Mouse (Mus musculus): ENCODE results near the gene Col1a1. TPM values are rescaled to one million over a fixed set of nuclear protein-coding genes. Genes with fewer than 3 reads are reported as not detected.

Gene Col1a1
- polyA plus RNA-seq, 1 experiment: 115 TPM

DNA sequence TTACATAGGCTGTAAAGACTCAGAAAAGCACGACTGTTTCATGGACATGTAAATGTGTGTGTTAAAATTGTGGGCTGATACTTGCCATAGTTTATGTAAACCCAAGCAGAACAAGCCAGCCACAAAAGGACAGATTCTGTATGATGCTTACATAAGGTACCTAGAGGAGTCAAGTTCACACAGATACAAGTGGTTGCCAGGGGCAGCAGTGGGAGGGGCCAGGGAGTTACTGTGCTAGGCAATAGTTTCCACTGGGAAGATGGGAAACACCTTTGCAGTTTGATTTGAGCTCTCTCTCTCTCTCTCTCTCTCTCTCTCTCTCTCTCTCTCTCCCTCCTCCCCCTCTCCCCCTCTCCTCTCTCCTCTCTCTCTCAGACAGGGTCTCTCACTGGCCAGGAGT is 49.1 kb downstream of the Col1a1 start:
- WGBS: 57% methylated on average over 1 of the region's 1 CpGs
- no peak for TF ChIP-seq POLR2A (IDR thresholded peaks at IDR 0.05; ENCODE audit: borderline replicate concordance, extremely low read depth, low read depth, low read length)
- TF ChIP-seq CTCF (IDR thresholded peaks at IDR 0.05; ENCODE audit: insufficient read depth, low read length): no peak
- no peak overlapping the region for H3K4me3 ChIP-seq (replicated peaks; ENCODE audit: extremely low read depth, low read depth, low read length)

DNA sequence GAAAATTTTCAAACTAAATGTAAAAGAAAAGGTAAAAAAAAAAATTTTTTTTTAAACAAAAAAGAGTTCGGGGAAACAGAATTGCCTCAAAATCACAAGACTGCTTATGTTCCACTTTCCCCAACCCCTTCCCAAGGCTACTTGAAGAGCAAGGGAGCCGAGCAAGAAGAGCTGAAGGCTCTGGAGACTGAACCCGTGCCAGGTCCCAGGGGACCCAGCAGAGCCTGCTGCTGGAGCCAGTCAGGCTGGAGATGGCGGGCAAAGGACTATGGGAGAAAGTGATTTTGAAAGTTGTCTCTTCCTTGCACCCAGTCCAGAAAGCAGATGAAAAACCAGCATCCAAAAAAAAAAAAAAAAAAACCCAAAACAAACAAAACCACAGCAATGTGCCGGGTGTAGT is 49.8 kb downstream of the Col1a1 start:
- Histone ChIP-seq H3K4me1 (ENCODE audit: control insufficient read depth, insufficient read depth, low read length) (peaks cover 5% of the 10 kb centered on the region), H3K4me3 (replicated peaks; ENCODE audit: extremely low read depth, low read depth, low read length) (no peak overlapping the region)
- WGBS: 63% methylated on average over 5 of the region's 5 CpGs
- TF ChIP-seq POLR2A (IDR thresholded peaks at IDR 0.05; ENCODE audit: borderline replicate concordance, extremely low read depth, low read depth, low read length) (no peak), CTCF (IDR thresholded peaks at IDR 0.05; ENCODE audit: insufficient read depth, low read length) (no peak)
- DNase-seq: no peak

More for the DNA sequence above, 49.1 kb downstream of the Col1a1 start:
- peaks cover 4% of the 10 kb centered on the region for H3K4me1 ChIP-seq (ENCODE audit: control insufficient read depth, insufficient read depth, low read length)
- no peak for DNase-seq

DNA sequence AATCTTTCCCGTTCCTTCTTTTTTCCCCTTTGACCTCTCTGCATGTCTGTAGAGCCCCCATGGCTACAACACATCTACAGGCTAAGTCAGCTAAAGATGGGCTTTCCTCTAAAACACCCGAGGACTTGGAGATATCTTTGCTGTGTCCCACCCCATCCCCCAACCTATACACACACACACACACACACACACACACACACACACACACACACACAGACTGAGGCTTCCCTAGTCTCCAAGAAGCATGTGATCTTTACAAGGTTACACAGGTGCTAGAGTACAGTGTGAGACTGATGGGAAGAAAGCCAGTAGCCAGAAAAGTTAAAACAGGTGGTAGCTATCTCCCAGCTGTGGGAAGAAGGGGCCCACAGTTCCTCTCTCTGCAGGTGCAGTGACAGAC is 50.4 kb downstream of the Col1a1 start:
- no peak for TF ChIP-seq POLR2A (IDR thresholded peaks at IDR 0.05; ENCODE audit: borderline replicate concordance, extremely low read depth, low read depth, low read length)
- TF ChIP-seq CTCF (IDR thresholded peaks at IDR 0.05; ENCODE audit: insufficient read depth, low read length): no peak
- H3K4me1 ChIP-seq (ENCODE audit: control insufficient read depth, insufficient read depth, low read length): peaks cover 5% of the 10 kb centered on the region
- H3K4me3 ChIP-seq (replicated peaks; ENCODE audit: extremely low read depth, low read depth, low read length): no peak overlapping the region
- DNase-seq: no peak
- 53% methylated on average over 2 of the region's 2 CpGs for WGBS

DNA sequence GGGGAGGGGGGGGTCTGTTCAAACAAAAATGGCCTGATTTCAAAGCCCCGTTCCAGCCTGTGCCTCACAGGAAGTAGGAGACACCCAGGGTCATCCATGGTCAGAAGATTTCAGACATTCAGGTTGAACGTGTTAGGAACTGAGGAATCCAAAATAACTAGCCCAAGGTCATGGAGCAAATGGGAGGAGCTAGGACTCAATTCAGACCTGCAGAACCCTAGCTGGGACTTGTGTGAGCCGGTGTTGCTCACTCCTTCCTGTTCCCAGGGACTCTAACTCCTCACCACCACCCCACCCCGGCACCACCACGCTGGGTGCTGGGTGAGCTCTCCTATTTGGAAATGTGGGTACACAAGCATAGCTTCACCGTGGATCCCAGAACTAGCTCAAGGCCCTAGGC is 51.3 kb downstream of the Col1a1 start:
- Histone ChIP-seq H3K4me3 (replicated peaks; ENCODE audit: extremely low read depth, low read depth, low read length) (no peak overlapping the region), H3K4me1 (ENCODE audit: control insufficient read depth, insufficient read depth, low read length) (peaks cover 5% of the 10 kb centered on the region)
- TF ChIP-seq CTCF (IDR thresholded peaks at IDR 0.05; ENCODE audit: insufficient read depth, low read length) (no peak), POLR2A (IDR thresholded peaks at IDR 0.05; ENCODE audit: borderline replicate concordance, extremely low read depth, low read depth, low read length) (no peak)
- DNase-seq: no peak
- WGBS: 35% methylated on average over 6 of the region's 6 CpGs

DNA sequence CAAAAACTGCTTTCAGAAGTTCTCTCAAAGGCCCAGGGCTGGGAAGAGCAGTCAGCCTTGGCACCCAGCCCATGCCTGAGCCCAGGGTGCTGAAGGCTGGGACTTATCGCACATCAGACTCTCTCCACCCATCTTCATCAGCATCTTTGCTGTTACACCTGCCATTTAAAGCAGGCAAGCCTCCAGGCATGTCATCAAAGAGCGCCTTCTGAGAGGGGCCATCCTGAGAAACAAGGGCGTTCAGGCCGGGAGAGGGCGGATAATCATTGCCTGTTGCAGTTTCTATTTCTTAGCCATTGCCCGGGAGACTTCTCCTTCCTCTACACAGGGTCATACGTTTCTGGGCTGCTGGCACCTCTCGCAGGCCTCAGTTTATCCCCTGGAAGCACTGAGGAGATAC is 51.8 kb downstream of the Col1a1 start:
- Histone ChIP-seq H3K4me1 (ENCODE audit: control insufficient read depth, insufficient read depth, low read length) (peaks cover 5% of the 10 kb centered on the region), H3K4me3 (replicated peaks; ENCODE audit: extremely low read depth, low read depth, low read length) (no peak overlapping the region)
- WGBS: 85% methylated on average over 8 of the region's 8 CpGs
- DNase-seq: no peak
- TF ChIP-seq CTCF (IDR thresholded peaks at IDR 0.05; ENCODE audit: insufficient read depth, low read length): no peak
- no peak for TF ChIP-seq POLR2A (IDR thresholded peaks at IDR 0.05; ENCODE audit: borderline replicate concordance, extremely low read depth, low read depth, low read length)

DNA sequence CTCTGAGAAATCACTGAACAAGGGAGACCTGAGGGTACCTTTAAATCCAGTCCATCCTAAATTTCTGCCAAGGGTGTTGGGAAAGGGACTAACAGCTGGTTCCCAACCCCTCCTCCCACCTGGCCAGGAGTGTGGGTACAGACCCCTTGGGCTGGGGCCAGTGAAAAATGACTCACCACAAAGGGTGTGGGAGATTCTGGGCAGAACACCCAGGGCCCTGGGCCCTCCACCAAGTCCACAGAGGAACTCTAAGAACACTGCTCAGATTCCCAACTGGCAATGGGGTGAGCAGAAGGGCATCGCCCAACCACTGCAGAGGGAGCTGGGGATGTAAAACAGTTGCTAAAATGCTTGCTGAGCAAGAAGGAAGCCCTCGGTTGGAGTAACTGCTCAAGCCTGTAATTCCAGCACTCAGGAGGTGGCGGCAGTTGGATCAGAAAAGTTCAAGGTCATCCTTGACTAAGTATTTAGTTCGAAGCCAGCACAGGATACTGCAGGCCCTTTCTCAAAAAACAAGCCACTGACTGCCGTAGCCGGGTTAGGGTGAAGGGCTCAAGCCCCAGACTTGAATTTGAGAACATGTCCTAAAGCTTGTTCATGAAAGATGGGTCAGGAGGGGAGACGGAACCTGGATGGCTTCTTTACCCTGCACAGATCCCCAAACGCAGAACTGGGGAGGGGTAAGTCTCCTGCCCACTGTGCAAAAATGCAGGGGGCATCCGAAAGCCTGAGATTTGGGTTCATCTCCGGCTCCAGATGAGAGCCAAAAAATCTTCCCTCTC is 52.9 kb downstream of the Col1a1 start:
- Histone ChIP-seq H3K4me3 (replicated peaks; ENCODE audit: extremely low read depth, low read depth, low read length) (peak overlapping the region; percentile 79), H3K4me1 (ENCODE audit: control insufficient read depth, insufficient read depth, low read length) (peaks cover 7% of the 10 kb centered on the region)
- TF ChIP-seq POLR2A (IDR thresholded peaks at IDR 0.05; ENCODE audit: borderline replicate concordance, extremely low read depth, low read depth, low read length) (no peak), CTCF (IDR thresholded peaks at IDR 0.05; ENCODE audit: insufficient read depth, low read length) (no peak)
- WGBS: 19% methylated on average over 10 of the region's 10 CpGs
- DNase-seq: no peak

DNA sequence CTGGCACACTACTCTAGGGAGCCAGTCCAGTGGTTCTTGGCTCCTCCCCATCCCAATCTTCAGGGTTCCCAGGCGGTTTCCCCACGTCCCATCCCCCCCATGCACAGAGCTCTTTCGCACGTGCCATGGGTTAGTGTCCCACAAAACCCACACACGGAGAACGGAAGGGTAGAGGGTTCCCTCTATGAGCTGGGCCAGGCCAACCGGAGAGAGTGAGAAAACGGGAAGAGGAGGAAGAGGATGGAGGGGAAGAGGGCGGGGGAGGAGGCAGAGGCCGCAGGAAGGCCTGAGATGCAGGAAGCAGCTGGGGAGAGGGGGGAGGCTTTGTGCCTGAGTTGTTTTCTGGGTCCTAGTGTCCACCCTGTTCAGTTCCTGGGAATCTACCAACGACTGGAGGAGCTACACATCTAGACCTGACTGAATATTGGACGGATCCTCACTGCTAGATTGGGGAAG is 53.6 kb downstream of the Col1a1 start:
- TF ChIP-seq CTCF (IDR thresholded peaks at IDR 0.05; ENCODE audit: insufficient read depth, low read length): no peak
- peak; percentile 62; the same call in 1 of the 2 replicates for TF ChIP-seq POLR2A (IDR thresholded peaks at IDR 0.05; ENCODE audit: borderline replicate concordance, extremely low read depth, low read depth, low read length)
- Histone ChIP-seq H3K4me1 (ENCODE audit: control insufficient read depth, insufficient read depth, low read length) (peaks cover 8% of the 10 kb centered on the region), H3K4me3 (replicated peaks; ENCODE audit: extremely low read depth, low read depth, low read length) (peak overlapping the region; percentile 79)
- WGBS: under 1% methylated on average over 12 of the region's 12 CpGs
- peak; percentile 77 for DNase-seq

DNA sequence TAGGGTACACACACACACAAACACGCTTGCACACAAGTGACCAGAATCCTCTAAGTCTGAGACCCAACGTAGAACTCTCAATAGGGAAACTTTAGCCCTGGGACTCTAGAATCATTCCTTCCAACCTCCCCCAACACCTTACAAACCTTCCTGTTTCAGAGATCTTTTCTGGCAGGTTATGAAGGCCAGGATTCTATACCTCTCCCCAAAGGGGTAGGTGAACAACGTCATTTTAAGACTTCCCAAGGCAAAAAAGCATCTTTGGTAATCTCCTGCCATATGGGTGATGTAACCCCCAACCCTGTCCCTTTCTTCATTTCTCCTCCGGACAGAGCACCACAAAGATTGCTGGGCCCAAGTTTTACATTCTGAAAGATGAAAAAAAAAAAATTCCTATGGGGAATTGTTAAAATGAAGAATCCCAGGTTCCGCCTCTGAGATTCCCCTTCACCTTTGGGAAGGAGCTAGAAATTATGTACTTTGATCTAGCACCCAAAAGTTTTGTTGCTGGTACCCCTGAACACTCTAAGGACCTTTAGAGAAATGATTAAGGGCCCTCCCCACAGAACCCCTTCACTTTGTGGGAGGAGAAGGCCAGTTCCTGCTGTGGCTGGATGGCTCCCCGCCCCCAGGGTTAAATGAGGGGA is 54.2 kb downstream of the Col1a1 start:
- no peak for TF ChIP-seq CTCF (IDR thresholded peaks at IDR 0.05; ENCODE audit: insufficient read depth, low read length)
- TF ChIP-seq POLR2A (IDR thresholded peaks at IDR 0.05; ENCODE audit: borderline replicate concordance, extremely low read depth, low read depth, low read length): no peak
- DNase-seq: no peak
- Histone ChIP-seq H3K4me3 (replicated peaks; ENCODE audit: extremely low read depth, low read depth, low read length) (peak overlapping the region; percentile 79), H3K4me1 (ENCODE audit: control insufficient read depth, insufficient read depth, low read length) (peaks cover 10% of the 10 kb centered on the region)
- WGBS: 24% methylated on average over 6 of the region's 6 CpGs

DNA sequence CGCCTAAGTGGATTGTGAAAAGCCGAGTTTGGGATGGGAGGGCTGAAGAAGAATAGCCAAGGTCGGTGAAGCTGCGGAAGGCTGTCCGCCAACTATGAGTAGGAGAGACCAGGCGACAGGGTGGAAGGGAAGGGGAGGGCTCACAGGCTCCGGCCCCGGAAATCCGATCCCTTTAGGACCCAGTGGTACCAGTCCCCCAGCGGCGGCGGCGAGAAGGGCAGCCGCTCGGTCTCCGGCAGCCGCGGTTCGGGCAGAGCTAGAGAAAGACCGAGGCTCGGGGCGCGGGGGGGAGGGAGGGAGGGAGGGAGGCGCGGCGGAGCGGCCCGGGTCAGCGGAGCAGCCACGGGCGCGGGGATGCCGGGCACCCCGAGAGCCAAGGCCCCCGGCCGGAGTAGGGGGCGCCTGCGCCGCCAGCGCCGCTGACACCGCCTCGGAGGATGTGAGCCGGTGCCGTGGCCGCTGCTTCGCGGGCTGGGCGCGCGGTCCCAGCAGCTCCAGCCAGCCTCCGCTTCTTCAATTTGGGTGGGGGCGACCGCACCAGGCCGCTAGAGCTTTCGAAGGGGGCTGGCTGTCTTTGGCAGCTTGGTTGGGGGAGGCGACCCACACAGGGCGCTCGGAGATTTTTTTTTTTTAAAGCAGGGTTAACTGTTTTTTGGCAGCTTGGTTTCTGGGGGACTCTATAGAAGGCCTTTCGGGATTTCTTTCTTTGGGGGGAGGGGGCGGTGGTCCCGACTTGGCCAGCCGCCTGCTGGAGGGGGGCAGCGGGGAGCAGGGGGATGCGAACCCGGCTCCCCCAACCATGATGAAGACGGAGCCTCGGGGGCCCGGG is 54.9 kb downstream of the Col1a1 start, which contains the start of gene Ppp1r9b:
Ppp1r9b (plus strand) TSS at position 287 of the 829 bp plus-strand sequence.
- TF ChIP-seq CTCF (IDR thresholded peaks at IDR 0.05; ENCODE audit: insufficient read depth, low read length): peak; percentile 43
- peak; percentile 69; the same call in 1 of the 2 replicates for TF ChIP-seq POLR2A (IDR thresholded peaks at IDR 0.05; ENCODE audit: borderline replicate concordance, extremely low read depth, low read depth, low read length)
- peak within 1 kb of the TSS; percentile 79 for H3K4me3 ChIP-seq (replicated peaks; ENCODE audit: extremely low read depth, low read depth, low read length)
- under 1% methylated on average over 52 of the region's 69 CpGs for WGBS
- H3K4me1 ChIP-seq (ENCODE audit: control insufficient read depth, insufficient read depth, low read length): peaks cover 11% of the 10 kb centered on the region
- DNase-seq: peak; percentile 91
